Mouse (Mus musculus): ENCODE measurements around the gene Cryzl2. TPM values are rescaled to one million over a fixed set of nuclear protein-coding genes. Genes with fewer than 3 reads are reported as not detected.
A peak's percentile ranks its signal among the peaks of the same experiment; 100 is the strongest.

The Cryzl2 gene
- polyA plus RNA-seq, 1 experiment from 2014 or later, result 27.0 TPM

DNA sequence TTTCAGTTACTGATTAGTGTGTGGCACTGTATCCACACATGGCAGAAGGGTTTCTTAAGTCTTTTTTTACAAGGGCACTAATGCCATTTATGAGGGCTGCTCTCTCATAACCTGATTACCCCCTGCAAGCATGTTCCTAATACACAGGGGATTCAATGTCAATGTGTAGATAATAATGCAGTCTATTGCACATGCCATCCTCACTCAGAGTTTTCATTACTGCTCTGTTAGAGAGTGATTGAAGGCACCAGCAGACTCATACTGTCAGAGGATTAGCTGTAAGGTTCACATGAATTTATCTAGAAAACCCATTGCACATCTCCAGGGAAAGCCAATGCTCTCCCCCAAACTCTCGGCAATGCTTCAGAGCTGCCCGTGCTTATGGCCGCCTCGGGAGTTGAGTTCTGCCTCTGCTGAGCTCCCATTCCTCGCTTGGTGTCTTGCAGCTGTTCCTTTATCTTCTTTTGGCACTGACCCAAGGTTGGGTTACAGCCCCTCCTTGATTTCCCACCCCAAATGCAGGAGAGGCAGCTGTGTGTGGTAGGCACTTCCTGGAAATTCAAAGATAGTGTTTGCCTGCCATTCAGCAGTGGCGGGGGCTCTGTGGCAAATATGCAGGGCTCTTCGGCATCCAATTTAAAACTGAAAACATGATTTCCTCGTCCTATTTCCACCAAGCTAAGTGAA lies 32.5 kb upstream of the Cryzl2 start:
- no peak for ATAC-seq (ENCODE audit: extremely low read depth, insufficient number of reproducible peaks, low FRiP score, low TSS enrichment)
- H3K4me2 ChIP-seq, result peak overlapping the region; percentile 53

DNA sequence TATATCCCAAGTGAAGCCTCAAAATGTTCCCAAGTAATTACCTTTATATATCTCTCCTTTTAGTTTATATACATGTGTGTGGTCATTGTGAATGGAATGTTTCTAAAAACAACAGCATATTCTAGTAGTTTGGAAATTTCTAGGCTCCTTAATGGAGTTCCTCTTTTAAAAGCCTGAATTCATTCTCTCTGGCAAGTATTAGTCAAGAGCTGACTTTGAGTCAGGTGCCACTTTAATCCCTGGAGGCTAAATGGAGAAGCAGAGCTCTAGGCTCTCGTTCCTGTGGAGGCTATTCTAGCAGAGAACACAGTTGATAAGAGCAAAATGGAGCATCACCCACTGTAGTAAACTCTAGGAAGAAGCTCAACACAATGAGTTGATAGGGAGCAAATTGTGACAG lies 31.4 kb upstream of the Cryzl2 start:
- Histone ChIP-seq H3K27me3 (replicated peaks) (no peaks in the 10 kb centered on the region), H3K4me1 (peaks cover 15% of the 10 kb centered on the region), H3K27ac (replicated peaks) (no peak overlapping the region), H3K4me3 (no peak overlapping the region), H3K36me3 (no peaks in the 10 kb centered on the region), H3K4me2 (no peak overlapping the region), H3K9me3 (no peaks in the 10 kb centered on the region), H3K9ac (no peak overlapping the region)
- ATAC-seq (ENCODE audit: extremely low read depth, insufficient number of reproducible peaks, low FRiP score, low TSS enrichment), result no peak
- WGBS, result 17% methylated on average over 1 of the region's 1 CpGs

More for the DNA sequence above, 32.5 kb upstream of the Cryzl2 start:
- Histone ChIP-seq H3K9me3 (no peaks in the 10 kb centered on the region), H3K4me1 (peaks cover 15% of the 10 kb centered on the region), H3K4me3 (peak overlapping the region; percentile 13; the same call in 1 of the 2 replicates), H3K27ac (replicated peaks) (no peak overlapping the region; the same call in 1 of the 2 replicates), H3K9ac (peak overlapping the region; percentile 0; the same call in 1 of the 2 replicates), H3K36me3 (no peaks in the 10 kb centered on the region), H3K27me3 (replicated peaks) (no peaks in the 10 kb centered on the region)
- 30% methylated on average over 8 of the region's 8 CpGs for WGBS

DNA sequence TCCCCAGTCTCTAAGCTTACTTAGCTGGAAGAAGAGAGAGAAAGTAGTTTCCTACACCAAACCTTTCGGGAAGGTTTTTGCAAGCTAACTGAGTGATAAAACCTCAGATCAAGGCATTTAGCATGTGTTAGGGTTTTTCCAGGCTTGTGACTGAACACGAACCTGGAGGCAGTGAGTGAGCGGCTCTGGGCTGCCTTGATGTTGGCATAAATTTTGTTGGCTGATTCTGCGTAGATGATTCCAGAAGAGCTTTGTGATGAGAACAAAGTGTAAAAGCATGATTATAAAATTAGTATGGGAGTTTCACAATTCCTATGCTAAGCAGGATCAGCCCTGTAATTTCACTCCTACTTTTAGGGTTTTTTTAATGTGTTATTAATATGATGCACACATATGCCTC lies 30.8 kb upstream of the Cryzl2 start:
- Histone ChIP-seq H3K9ac (no peak overlapping the region), H3K36me3 (no peaks in the 10 kb centered on the region), H3K4me1 (peaks cover 15% of the 10 kb centered on the region), H3K27me3 (replicated peaks) (no peaks in the 10 kb centered on the region), H3K9me3 (no peaks in the 10 kb centered on the region), H3K27ac (replicated peaks) (no peak overlapping the region), H3K4me3 (no peak overlapping the region), H3K4me2 (no peak overlapping the region)
- no peak for ATAC-seq (ENCODE audit: extremely low read depth, insufficient number of reproducible peaks, low FRiP score, low TSS enrichment)
- 90% methylated on average over 4 of the region's 4 CpGs for WGBS

DNA sequence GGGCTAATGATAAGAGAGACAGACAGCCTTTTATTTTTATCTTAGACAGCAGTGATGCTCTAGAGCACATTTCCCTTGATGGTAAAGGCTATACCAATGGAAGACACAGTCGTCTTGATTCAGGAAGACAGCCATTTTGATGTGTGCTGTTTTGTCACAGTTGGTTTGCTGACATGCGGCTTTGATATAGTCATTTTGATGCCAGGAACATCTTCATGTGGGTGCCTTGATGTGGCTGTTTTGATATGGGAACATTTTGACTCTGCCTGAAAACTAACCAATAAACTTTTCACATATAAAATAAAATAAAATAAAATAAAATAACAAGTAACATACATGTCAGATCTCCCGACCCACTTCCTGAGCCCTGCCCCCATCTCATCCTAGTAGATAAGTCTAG lies 30.0 kb upstream of the Cryzl2 start:
- 81% methylated on average over 3 of the region's 3 CpGs for WGBS
- ATAC-seq (ENCODE audit: extremely low read depth, insufficient number of reproducible peaks, low FRiP score, low TSS enrichment), result no peak
- H3K9ac ChIP-seq, result no peak overlapping the region

DNA sequence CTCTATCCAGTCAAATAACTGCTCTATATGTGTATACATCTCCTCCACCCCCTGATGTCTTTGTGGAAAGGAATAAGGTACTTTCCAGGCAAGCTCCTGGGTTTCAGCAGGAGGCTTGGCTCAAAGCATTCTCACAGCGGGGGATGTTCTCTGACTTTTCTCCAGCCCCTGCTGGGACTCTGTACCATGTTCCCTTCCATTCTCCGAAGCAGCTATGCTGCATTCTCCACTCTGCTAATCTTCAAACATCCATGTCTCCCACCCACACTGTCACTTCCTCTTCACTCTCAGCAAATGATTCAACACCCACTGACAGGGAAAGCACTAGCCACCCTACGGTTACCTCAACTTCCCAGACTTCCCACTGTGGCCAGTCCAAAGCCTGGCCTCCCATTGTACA lies 25.1 kb upstream of the Cryzl2 start:
- H3K4me1 ChIP-seq, result peaks cover 19% of the 10 kb centered on the region
- H3K27me3 ChIP-seq (replicated peaks), result no peaks in the 10 kb centered on the region
- H3K9ac ChIP-seq, result no peak overlapping the region
- H3K4me3 ChIP-seq, result no peak overlapping the region
- H3K27ac ChIP-seq (replicated peaks), result no peak overlapping the region
- ATAC-seq (ENCODE audit: extremely low read depth, insufficient number of reproducible peaks, low FRiP score, low TSS enrichment), result no peak
- no peaks in the 10 kb centered on the region for H3K36me3 ChIP-seq
- 39% methylated on average over 3 of the region's 3 CpGs for WGBS
- no peaks in the 10 kb centered on the region for H3K9me3 ChIP-seq
- no peak overlapping the region for H3K4me2 ChIP-seq

More for the DNA sequence above, 30.0 kb upstream of the Cryzl2 start:
- Histone ChIP-seq H3K4me3 (no peak overlapping the region), H3K4me1 (peaks cover 18% of the 10 kb centered on the region), H3K4me2 (no peak overlapping the region), H3K27ac (replicated peaks) (no peak overlapping the region), H3K36me3 (no peaks in the 10 kb centered on the region), H3K9me3 (no peaks in the 10 kb centered on the region), H3K27me3 (replicated peaks) (no peaks in the 10 kb centered on the region)

DNA sequence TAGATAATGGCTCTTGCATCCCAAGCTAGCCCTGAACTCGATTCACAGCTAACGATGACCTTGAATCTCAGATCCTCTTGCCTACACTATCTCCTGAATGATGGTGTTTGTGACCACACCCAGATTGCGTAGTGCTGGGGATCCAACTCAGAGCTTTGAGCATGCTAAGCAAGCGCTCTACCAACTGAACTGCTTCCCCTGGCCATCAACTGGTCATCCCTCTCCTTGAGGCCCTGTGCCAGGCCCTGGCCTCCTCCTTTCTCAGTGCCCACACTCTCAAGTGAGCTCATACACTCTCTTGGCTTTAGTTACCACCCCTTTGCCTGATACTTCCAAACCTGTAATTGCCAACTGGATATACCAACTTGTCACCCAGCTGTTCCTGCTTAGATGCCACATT lies 24.0 kb upstream of the Cryzl2 start:
- no peaks in the 10 kb centered on the region for H3K9me3 ChIP-seq
- no peaks in the 10 kb centered on the region for H3K36me3 ChIP-seq
- no peak overlapping the region for H3K9ac ChIP-seq
- no peak for ATAC-seq (ENCODE audit: extremely low read depth, insufficient number of reproducible peaks, low FRiP score, low TSS enrichment)
- H3K27ac ChIP-seq (replicated peaks), result no peak overlapping the region
- H3K4me3 ChIP-seq, result no peak overlapping the region
- H3K4me2 ChIP-seq, result no peak overlapping the region
- no peaks in the 10 kb centered on the region for H3K27me3 ChIP-seq (replicated peaks)
- peaks cover 20% of the 10 kb centered on the region for H3K4me1 ChIP-seq
- 86% methylated on average over 4 of the region's 4 CpGs for WGBS

DNA sequence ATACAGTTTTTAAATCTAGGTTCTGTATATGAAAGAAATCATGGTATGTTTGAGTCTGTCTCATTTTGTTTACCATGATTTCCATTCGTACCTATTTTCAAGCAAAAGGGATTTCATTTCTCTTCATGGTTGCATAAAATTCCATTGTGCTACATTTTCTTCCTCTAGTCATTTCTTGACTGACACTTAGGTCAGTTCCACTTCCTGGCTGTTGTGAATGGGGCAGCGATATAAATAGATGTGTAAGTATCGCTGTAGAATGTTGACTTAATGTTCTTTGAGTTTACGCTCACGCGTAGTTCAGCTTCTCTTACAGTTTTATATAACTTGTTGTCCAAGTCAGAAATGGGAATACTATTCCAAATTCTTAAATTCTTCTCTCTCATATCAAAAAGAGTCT lies 22.5 kb upstream of the Cryzl2 start:
- ATAC-seq (ENCODE audit: extremely low read depth, insufficient number of reproducible peaks, low FRiP score, low TSS enrichment), result no peak

DNA sequence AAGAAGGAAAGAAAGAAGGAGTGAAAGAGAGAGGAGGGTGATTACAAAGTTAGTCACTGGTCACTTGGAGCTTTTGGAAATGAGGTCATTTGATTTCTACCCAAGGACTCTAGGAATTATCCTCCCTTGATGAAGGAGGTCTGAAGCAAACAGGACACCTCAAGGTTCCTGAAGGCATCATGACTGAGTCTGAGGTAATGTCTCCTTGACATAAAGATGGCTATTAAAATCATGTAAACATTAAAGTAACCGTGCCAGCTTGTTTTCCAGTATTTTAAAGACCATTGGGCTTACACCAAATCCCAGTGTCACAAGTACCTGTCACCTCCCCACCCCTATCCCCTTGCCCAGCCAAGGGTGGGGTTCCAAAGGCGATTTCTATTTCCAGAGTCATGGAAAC lies 20.1 kb upstream of the Cryzl2 start:
- ATAC-seq (ENCODE audit: extremely low read depth, insufficient number of reproducible peaks, low FRiP score, low TSS enrichment), result no peak
- Histone ChIP-seq H3K36me3 (no peaks in the 10 kb centered on the region), H3K27me3 (replicated peaks) (no peaks in the 10 kb centered on the region), H3K9ac (no peak overlapping the region), H3K27ac (replicated peaks) (no peak overlapping the region), H3K4me3 (no peak overlapping the region), H3K9me3 (no peaks in the 10 kb centered on the region), H3K4me2 (no peak overlapping the region), H3K4me1 (peaks cover 47% of the 10 kb centered on the region)
- WGBS, result 83% methylated on average over 2 of the region's 2 CpGs

More for the DNA sequence above, 22.5 kb upstream of the Cryzl2 start:
- peaks cover 32% of the 10 kb centered on the region for H3K4me1 ChIP-seq
- H3K4me2 ChIP-seq, result no peak overlapping the region
- WGBS, result 61% methylated on average over 6 of the region's 6 CpGs
- H3K27me3 ChIP-seq (replicated peaks), result no peaks in the 10 kb centered on the region
- no peaks in the 10 kb centered on the region for H3K9me3 ChIP-seq
- H3K9ac ChIP-seq, result no peak overlapping the region
- no peak overlapping the region for H3K27ac ChIP-seq (replicated peaks)
- H3K36me3 ChIP-seq, result no peaks in the 10 kb centered on the region
- no peak overlapping the region for H3K4me3 ChIP-seq

DNA sequence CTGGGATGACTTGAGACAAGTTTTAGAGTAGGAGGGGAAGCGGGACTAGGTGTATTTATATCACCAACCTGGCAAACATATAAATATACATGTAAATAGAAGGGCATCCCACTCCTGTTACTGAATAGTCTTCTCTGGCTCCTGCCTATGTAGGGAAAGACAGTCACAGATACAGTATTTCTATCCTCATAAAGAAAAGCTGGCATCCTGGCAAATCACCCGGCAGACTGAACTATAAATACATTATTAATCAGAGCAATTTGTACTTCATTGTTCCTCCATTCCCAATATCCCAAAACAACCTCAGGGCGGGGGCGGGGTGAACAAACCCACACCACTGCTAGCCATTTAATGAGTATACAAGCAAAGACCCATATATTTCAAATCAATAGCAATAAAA lies 19.3 kb upstream of the Cryzl2 start:
- 88% methylated on average over 4 of the region's 4 CpGs for WGBS
- no peak overlapping the region for H3K9ac ChIP-seq
- peaks cover 53% of the 10 kb centered on the region for H3K4me1 ChIP-seq
- no peak overlapping the region for H3K27ac ChIP-seq (replicated peaks)
- no peak for ATAC-seq (ENCODE audit: extremely low read depth, insufficient number of reproducible peaks, low FRiP score, low TSS enrichment)
- H3K9me3 ChIP-seq, result no peaks in the 10 kb centered on the region
- H3K4me2 ChIP-seq, result no peak overlapping the region
- H3K36me3 ChIP-seq, result no peaks in the 10 kb centered on the region
- no peaks in the 10 kb centered on the region for H3K27me3 ChIP-seq (replicated peaks)
- H3K4me3 ChIP-seq, result no peak overlapping the region

DNA sequence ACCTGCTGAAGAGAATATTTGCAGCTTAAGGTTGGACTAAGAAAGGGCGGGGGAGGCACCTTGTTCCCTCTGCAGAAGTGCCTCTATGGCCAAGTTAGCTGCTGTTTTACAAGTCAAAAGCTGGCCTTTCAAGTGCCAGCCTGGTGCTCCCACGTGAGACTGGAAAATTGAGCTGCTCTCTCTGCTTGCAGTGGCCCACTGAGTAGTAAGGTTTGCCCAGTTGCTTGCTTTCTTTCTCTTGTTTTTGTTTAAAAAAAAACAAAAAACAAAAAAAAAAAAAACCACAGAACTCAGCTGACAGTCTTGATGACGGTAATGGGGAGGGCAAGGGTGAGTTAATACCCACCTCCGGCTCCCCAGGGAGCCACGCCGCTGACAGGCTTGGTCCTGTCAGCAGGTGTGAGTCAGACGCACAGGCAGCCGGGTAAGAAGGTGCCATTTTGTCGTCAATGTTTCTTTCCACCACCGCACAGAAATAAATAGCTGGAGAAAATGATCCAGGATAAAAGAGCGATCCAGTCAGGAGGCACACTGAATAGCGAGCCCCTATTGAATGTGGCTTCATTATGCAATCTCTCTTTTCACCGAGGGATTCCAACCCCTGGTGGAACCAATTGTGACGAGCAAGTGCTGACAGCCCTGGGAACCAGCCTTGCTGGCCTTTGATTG lies 18.3 kb upstream of the Cryzl2 start:
- no peak for ATAC-seq (ENCODE audit: extremely low read depth, insufficient number of reproducible peaks, low FRiP score, low TSS enrichment)
- H3K4me2 ChIP-seq, result peak overlapping the region; percentile 50

DNA sequence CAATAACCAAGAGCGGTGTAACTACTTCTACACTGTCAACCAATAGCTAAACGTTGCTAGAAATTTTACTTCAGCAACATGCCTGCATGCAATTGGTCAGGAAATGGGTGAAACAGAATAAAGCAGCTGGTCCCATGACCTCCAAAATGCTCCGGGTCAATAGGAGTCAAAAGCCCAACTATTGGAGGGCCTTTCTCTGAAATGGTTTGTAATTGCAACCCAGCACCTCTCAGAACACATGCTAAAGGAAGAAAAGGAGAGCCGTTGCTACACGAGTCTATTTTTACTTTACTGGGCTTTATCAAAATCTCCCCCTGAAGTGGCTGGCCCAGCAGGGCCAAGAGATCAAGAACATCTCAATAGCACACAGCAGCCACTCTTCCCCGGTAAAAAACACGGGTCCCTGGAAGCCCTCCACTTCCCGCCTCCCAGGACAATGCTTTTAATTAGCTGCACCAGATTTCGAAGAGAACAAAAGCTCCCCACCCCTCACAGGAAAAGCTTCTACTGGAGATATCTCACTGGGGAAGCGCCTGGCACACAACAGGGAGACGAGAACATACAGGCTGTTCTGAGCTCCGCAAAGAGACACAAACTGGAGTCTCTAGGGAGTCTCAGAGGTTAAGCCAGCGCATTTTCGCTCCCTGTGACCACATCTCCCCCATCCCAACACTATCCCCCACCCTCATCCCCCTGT lies 15.2 kb upstream of the Cryzl2 start:
- H3K4me3 ChIP-seq, result peak overlapping the region; percentile 21
- peak overlapping the region; percentile 75 for H3K9ac ChIP-seq
- peak overlapping the region; percentile 60 for H3K4me2 ChIP-seq
- 14% methylated on average over 14 of the region's 14 CpGs for WGBS
- no peaks in the 10 kb centered on the region for H3K9me3 ChIP-seq
- no peaks in the 10 kb centered on the region for H3K36me3 ChIP-seq
- peaks cover 60% of the 10 kb centered on the region for H3K4me1 ChIP-seq
- ATAC-seq (ENCODE audit: extremely low read depth, insufficient number of reproducible peaks, low FRiP score, low TSS enrichment), result 0 out of 2 replicates have a peak, but pooled peaks have one; percentile 23
- H3K27me3 ChIP-seq (replicated peaks), result no peaks in the 10 kb centered on the region
- peak overlapping the region; percentile 97 for H3K27ac ChIP-seq (replicated peaks)

More for the DNA sequence above, 18.3 kb upstream of the Cryzl2 start:
- no peak overlapping the region for H3K9ac ChIP-seq
- peaks cover 60% of the 10 kb centered on the region for H3K4me1 ChIP-seq
- no peaks in the 10 kb centered on the region for H3K36me3 ChIP-seq
- WGBS, result 14% methylated on average over 14 of the region's 14 CpGs
- H3K9me3 ChIP-seq, result no peaks in the 10 kb centered on the region
- H3K27me3 ChIP-seq (replicated peaks), result no peaks in the 10 kb centered on the region
- H3K4me3 ChIP-seq, result 0 out of 2 replicates have a peak overlapping the region, but pooled peaks have one; percentile 10
- peak overlapping the region; percentile 2 for H3K27ac ChIP-seq (replicated peaks)

Data from heart, embryonic 13.5 days (tissue).